Mouse (Mus musculus): Measurements from ENCODE around the gene Stmnd1. TPM values are rescaled to one million over a fixed set of nuclear protein-coding genes. Genes with fewer than 3 reads are reported as not detected.

Stmnd1 gene
- total RNA-seq (2023) = not detected

GRCm38 (mm10) chr13:46273453-46274110 is at the start of gene Stmnd1:
TSS of gene Stmnd1 (plus strand) at chr13:46273721.

Other genes starting within 250 kb of the Stmnd1 start
- gene Rbm24, start 144.7 kb downstream of the Stmnd1 start, total RNA-seq (2023) = under 1 TPM; 0.36 to 0.60 TPM
- gene Cap2, start 228.1 kb downstream of the Stmnd1 start, total RNA-seq (2023) = 10 to 100 TPM; 45.1 to 47.5 TPM